Mouse (Mus musculus): ENCODE data around the gene Magohb. TPM values are rescaled to one million over a fixed set of nuclear protein-coding genes. Genes with fewer than 3 reads are reported as not detected.
"Not testable (repeated sequence)": the region's sequence is repeated elsewhere in the genome, so short reads cannot be mapped to it uniquely, and the experiment has no call there.

Magohb gene
- polyA plus RNA-seq, 1 experiment from 2014 or later, result 54.8 TPM

- Histone ChIP-seq H3K4me3 (peak overlapping the region; percentile 77), H3K27ac (replicated peaks) (peak overlapping the region; percentile 90), H3K27me3 (replicated peaks; ENCODE audit: low read depth, poor library complexity, severe bottlenecking) (no peaks in the 10 kb centered on the region), H3K4me1 (peaks cover 8% of the 10 kb centered on the region), H3K9me3 (no peaks in the 10 kb centered on the region), H3K36me3 (replicated peaks) (peaks cover 9% of the 10 kb centered on the region)
- no peak for DNase-seq (ENCODE audit: low spot score)
- 25% methylated on average over 10 of the region's 10 CpGs for WGBS
Measured at GRCm38 (mm10) chr6:131292276-131292990, 611 bp downstream of the Magohb start.

DNA sequence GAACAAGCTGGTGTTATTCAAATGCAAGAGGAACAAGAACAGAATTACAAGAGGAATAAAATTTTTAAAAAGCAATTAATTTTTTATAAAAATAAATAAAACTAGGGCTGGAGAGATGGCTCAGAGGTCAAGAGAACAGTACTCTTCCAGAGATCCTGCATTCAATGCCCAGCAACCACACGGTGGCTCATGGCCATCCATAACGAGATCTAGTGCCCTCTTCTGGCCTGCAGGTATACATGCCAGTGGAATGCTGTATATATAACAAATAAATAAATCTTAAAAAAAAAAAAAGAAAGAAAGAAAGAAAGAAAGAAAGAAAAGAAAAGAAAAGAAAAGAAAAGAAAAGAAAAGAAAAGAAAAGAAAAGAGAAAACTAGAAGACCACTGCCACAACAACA is 2.6 kb downstream of the Magohb start:
- Histone ChIP-seq H3K27ac (replicated peaks) (no peak overlapping the region), H3K36me3 (replicated peaks) (peaks cover 28% of the 10 kb centered on the region), H3K4me3 (no peak overlapping the region), H3K27me3 (replicated peaks; ENCODE audit: low read depth, poor library complexity, severe bottlenecking) (no peaks in the 10 kb centered on the region), H3K9me3 (no peaks in the 10 kb centered on the region), H3K4me1 (peaks cover 8% of the 10 kb centered on the region)
- WGBS, result 28% methylated on average over 2 of the region's 2 CpGs
- DNase-seq (ENCODE audit: low spot score), result peak; percentile 21

DNA sequence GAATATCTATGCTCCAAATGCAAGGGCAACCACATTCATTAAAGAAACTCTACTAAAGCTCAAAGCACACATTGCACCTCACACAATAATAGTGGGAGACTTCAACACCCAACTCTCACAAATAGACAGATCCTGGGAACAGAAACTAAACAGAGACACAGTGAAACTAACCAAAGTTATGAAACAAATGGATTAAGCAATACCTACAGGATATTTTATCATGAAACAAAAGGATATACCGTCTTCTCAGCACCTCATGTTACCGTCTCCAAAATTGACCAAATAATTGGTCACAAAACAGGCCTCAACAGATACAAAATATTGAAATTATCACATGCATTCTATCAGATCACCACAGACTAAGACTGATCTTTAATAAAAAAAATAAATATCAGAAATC is 14.9 kb downstream of the Magohb start:
- not testable (repeated sequence) for H3K27me3 ChIP-seq (replicated peaks; ENCODE audit: low read depth, poor library complexity, severe bottlenecking); H3K4me3 ChIP-seq; H3K9me3 ChIP-seq; H3K4me1 ChIP-seq; DNase-seq (ENCODE audit: low spot score); H3K27ac ChIP-seq (replicated peaks)
- peaks cover 34% of the 10 kb centered on the region for H3K36me3 ChIP-seq (replicated peaks)
- 96% methylated on average over 2 of the region's 2 CpGs for WGBS

GRCm38 (mm10) chr6:131276659-131277058 is 16.4 kb downstream of the Magohb start:
- no peaks in the 10 kb centered on the region for H3K9me3 ChIP-seq
- H3K4me1 ChIP-seq, result no peaks in the 10 kb centered on the region
- DNase-seq (ENCODE audit: low spot score), result no peak
- 93% methylated on average over 4 of the region's 4 CpGs for WGBS
- H3K4me3 ChIP-seq, result no peak overlapping the region
- H3K27me3 ChIP-seq (replicated peaks; ENCODE audit: low read depth, poor library complexity, severe bottlenecking), result no peaks in the 10 kb centered on the region
- no peak overlapping the region for H3K27ac ChIP-seq (replicated peaks)
- H3K36me3 ChIP-seq (replicated peaks), result peaks cover 19% of the 10 kb centered on the region

- peaks cover 8% of the 10 kb centered on the region for H3K36me3 ChIP-seq (replicated peaks)
- H3K27me3 ChIP-seq (replicated peaks; ENCODE audit: low read depth, poor library complexity, severe bottlenecking), result no peaks in the 10 kb centered on the region
- H3K4me1 ChIP-seq, result no peaks in the 10 kb centered on the region
- no peak overlapping the region for H3K27ac ChIP-seq (replicated peaks)
- 93% methylated on average over 1 of the region's 1 CpGs for whole genome bisulfite sequencing
- no peak overlapping the region for H3K4me3 ChIP-seq
- H3K9me3 ChIP-seq, result no peaks in the 10 kb centered on the region
- no peak for DNase-seq (ENCODE audit: low spot score)
Measured at GRCm38 (mm10) chr6:131272311-131272710, 20.7 kb downstream of the Magohb start.

DNA sequence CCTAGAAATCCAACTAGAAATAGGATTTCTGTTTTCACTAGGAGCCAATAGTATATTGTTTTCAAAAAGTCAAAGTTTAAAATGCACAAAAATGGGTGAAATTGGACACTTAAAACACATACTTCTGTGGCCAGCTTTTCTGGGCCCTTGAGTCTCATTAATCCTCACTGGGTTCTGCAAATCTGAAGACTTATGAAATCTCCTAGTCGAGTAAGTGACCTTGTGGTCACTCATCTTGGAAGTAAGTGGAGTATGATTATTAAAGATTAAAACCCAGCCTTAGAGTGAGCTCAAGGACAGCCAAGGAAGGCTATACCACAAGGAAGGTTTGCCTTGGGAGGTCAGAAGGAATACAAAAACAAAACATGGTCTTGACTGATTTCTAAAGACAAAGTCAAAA is 22.7 kb downstream of the Magohb start:
- WGBS, result 63% methylated on average over 1 of the region's 1 CpGs
- DNase-seq (ENCODE audit: low spot score), result no peak
- Histone ChIP-seq H3K27ac (replicated peaks) (no peak overlapping the region), H3K36me3 (replicated peaks) (no peaks in the 10 kb centered on the region), H3K4me1 (no peaks in the 10 kb centered on the region), H3K4me3 (no peak overlapping the region), H3K27me3 (replicated peaks; ENCODE audit: low read depth, poor library complexity, severe bottlenecking) (no peaks in the 10 kb centered on the region), H3K9me3 (no peaks in the 10 kb centered on the region)

DNA sequence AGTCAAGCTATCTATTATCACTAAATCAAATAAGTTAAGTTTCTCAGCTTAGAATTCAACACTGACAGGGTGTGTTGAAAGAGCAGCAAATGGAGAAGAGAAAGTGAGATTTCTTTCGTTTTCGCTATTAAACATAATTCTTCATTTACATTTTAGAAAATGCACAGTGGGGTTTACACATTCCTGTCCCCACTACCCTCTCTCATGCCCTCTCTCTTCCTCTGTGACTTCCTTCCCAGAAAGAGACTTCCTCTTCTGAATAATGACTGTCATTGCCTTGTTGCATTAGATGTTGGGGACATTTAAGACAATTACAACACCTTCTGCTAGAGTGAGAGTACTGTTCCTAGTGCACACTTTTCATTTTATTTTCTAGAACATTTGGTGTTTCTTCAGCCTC is 23.4 kb downstream of the Magohb start:
- no peak overlapping the region for H3K4me3 ChIP-seq
- 88% methylated on average over 2 of the region's 2 CpGs for WGBS

GRCm38 (mm10) chr6:131264175-131264574 is 28.9 kb downstream of the Magohb start:
- Histone ChIP-seq H3K27ac (replicated peaks) (no peak overlapping the region), H3K27me3 (replicated peaks; ENCODE audit: low read depth, poor library complexity, severe bottlenecking) (no peaks in the 10 kb centered on the region), H3K36me3 (replicated peaks) (no peaks in the 10 kb centered on the region), H3K9me3 (peaks cover 4% of the 10 kb centered on the region; the same call in 1 of the 2 replicates), H3K4me3 (no peak overlapping the region), H3K4me1 (no peaks in the 10 kb centered on the region)
- WGBS, result 88% methylated on average over 5 of the region's 5 CpGs
- DNase-seq (ENCODE audit: low spot score), result no peak

More for the DNA sequence above, 23.4 kb downstream of the Magohb start:
- Histone ChIP-seq H3K27me3 (replicated peaks; ENCODE audit: low read depth, poor library complexity, severe bottlenecking) (no peaks in the 10 kb centered on the region), H3K9me3 (no peaks in the 10 kb centered on the region), H3K4me1 (no peaks in the 10 kb centered on the region), H3K36me3 (replicated peaks) (no peaks in the 10 kb centered on the region), H3K27ac (replicated peaks) (no peak overlapping the region)
- DNase-seq (ENCODE audit: low spot score), result no peak

- DNase-seq (ENCODE audit: low spot score), result no peak
- Histone ChIP-seq H3K36me3 (replicated peaks) (no peaks in the 10 kb centered on the region), H3K4me1 (no peaks in the 10 kb centered on the region), H3K27me3 (replicated peaks; ENCODE audit: low read depth, poor library complexity, severe bottlenecking) (no peaks in the 10 kb centered on the region), H3K4me3 (no peak overlapping the region), H3K9me3 (peaks cover 4% of the 10 kb centered on the region; the same call in 1 of the 2 replicates), H3K27ac (replicated peaks) (no peak overlapping the region)
- 61% methylated on average over 3 of the region's 3 CpGs for WGBS
Measured at GRCm38 (mm10) chr6:131262778-131263177, 30.3 kb downstream of the Magohb start.

DNA sequence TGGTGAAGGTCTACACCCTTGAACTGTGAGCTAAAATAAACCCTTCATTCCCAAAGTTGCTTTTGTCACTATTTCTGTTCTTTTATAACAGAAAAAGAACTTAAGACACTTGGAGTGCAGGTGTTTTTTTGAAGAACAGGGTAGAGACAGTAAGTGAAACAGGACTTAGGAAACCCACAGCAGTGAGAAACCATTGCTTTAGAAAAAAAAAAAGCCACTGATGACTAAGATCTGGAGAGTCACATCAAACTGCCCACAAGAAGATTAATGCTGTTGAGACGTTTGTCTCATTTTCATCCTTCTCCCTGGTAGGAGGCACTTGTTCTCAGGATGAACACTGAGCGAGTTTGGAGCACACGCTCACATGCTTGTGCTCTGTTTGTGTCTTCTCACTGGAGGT is 31.0 kb downstream of the Magohb start:
- no peaks in the 10 kb centered on the region for H3K36me3 ChIP-seq (replicated peaks)
- H3K4me1 ChIP-seq, result no peaks in the 10 kb centered on the region
- WGBS, result 82% methylated on average over 3 of the region's 3 CpGs
- H3K27ac ChIP-seq (replicated peaks), result no peak overlapping the region
- no peaks in the 10 kb centered on the region for H3K27me3 ChIP-seq (replicated peaks; ENCODE audit: low read depth, poor library complexity, severe bottlenecking)
- H3K4me3 ChIP-seq, result no peak overlapping the region
- DNase-seq (ENCODE audit: low spot score), result no peak
- H3K9me3 ChIP-seq, result peaks cover 4% of the 10 kb centered on the region; the same call in 1 of the 2 replicates

- Histone ChIP-seq H3K27me3 (replicated peaks; ENCODE audit: low read depth, poor library complexity, severe bottlenecking) (no peaks in the 10 kb centered on the region), H3K4me1 (no peaks in the 10 kb centered on the region), H3K9me3 (no peaks in the 10 kb centered on the region), H3K36me3 (replicated peaks) (no peaks in the 10 kb centered on the region), H3K27ac (replicated peaks) (no peak within 1 kb of the TSS), H3K4me3 (no peak within 1 kb of the TSS)
- WGBS, result 87% methylated on average over 2 of the region's 2 CpGs
- DNase-seq (ENCODE audit: low spot score), result no peak
Measured at GRCm38 (mm10) chr6:131247206-131247605, 45.8 kb downstream of the Magohb start, which contains the start of gene Klra2. Klra2 (minus strand) TSS chr6:131247362.

GRCm38 (mm10) chr6:131245081-131245480 is 48.0 kb downstream of the Magohb start:
- Histone ChIP-seq H3K36me3 (replicated peaks) (no peaks in the 10 kb centered on the region), H3K4me3 (no peak overlapping the region), H3K9me3 (no peaks in the 10 kb centered on the region), H3K4me1 (no peaks in the 10 kb centered on the region), H3K27me3 (replicated peaks; ENCODE audit: low read depth, poor library complexity, severe bottlenecking) (no peaks in the 10 kb centered on the region), H3K27ac (replicated peaks) (no peak overlapping the region)
- WGBS, result 74% methylated on average over 2 of the region's 2 CpGs
- no peak for DNase-seq (ENCODE audit: low spot score)

Data from embryonic facial prominence, embryonic 10.5 days (tissue).